Mouse (Mus musculus) CD4-positive, CD25-positive, alpha-beta regulatory T cell, adult 2 months (primary cell): Measurements from ENCODE around the gene Ifna1.
A peak's percentile ranks its signal among the peaks of the same experiment; 100 is the strongest.

ENCODE experiments used
- DNase-seq: peaks from one replicate; pipeline ENCODE4 v3.0.0-alpha.2; 2012; ENCODE audit warnings: low read depth, low spot score

Gene Ifna1

GRCm38 (mm10) chr4:88872691-88873090 lies 22.8 kb downstream of the Ifna1 start:
- peak; percentile 74 for DNase-seq

DNA sequence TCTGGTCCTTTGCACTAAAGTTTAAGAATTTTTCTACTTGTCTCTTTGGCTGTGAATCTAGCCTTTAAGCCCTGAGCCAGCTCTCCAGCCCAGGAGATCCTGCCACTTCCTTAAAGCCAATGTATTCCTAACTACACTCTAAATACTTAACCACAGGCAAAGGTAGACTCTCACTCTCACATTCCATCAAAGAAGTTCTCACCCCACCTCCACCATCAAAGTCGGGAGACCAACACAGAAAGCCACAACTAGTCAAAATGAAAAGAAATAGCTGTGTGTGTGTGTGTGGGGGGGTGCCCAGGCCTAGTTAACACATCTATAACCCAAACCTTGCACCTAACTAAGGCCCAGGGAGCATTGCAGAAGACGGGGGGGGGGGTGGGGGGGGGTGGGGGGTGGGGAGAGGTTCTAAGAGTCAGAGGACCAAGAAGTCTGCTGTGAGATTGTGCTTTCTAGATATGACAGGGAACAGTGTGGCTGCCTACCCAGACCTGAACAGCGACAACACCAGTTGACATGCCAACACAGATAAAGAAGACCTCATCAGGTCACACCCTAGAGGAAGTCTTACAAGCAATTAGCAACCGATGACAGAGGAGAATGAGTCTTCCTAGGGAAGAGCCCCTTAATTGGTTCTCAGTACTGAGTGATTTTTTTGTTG lies 25.7 kb downstream of the Ifna1 start:
- DNase-seq = peak; percentile 37

- no peak for DNase-seq
Observed at GRCm38 (mm10) chr4:88876520-88876919, 26.6 kb downstream of the Ifna1 start.

DNA sequence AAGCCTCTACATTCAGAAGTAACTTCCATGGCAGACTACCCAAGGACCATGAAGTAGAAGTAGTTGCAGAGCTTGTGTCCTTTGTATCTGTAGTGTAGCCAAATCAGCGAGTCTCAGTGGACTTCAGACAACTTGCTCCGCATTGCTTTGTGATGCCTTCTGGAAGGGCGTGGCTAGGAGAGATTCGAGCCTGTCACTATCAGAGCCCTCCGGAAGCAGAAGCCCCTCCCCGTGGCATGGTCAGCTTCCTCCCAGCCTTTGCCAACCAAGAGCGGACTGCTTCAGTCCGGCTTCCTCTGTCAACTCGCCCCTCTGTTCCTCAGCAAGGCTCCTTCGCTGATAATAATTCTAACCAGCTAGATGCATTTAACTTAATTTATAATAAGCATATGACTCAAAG lies 28.4 kb downstream of the Ifna1 start:
- peak; percentile 44 for DNase-seq

DNA sequence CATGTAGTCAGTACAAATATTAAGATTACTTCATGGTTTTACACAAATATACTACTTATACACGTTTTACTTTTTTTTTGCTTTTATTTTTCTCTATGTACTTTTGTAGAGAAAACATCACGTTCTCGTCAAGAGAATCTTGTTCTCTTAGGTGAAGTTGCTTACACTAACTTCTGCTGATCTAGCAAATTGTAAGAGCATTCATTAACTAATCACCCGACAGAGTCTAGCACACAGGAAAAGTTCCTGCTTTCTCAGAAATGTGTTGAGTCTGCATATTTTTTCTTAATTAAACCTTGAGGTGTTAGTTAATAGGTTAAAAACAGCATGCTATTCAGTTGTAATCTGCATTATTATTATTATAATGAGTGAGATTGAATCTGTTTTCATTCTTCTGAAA lies 28.9 kb downstream of the Ifna1 start:
- no peak for DNase-seq

- no peak for DNase-seq
Observed at GRCm38 (mm10) chr4:88880101-88880500, 30.2 kb downstream of the Ifna1 start, which contains the start of gene Ifne. Gene Ifne, minus strand, starts transcription at chr4:88880201.

DNA sequence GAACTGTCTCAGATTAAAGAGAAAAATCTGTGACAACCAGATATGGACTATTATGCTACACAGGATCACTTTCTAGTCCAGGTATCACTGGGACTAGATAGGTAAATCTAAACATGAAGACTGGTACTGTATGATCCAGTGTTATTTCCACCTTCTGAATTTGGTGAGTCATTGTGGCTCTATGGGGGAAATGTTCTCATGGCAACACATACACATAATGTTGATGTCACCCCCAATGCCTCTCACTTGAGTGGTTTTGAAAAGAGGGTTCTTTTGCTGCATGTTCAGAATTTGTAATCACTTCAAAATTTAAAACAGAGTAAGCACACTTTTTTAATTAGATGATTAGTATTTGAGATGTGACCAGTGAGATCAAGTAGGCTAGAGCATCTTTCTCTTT lies 38.3 kb downstream of the Ifna1 start:
- no peak for DNase-seq

DNA sequence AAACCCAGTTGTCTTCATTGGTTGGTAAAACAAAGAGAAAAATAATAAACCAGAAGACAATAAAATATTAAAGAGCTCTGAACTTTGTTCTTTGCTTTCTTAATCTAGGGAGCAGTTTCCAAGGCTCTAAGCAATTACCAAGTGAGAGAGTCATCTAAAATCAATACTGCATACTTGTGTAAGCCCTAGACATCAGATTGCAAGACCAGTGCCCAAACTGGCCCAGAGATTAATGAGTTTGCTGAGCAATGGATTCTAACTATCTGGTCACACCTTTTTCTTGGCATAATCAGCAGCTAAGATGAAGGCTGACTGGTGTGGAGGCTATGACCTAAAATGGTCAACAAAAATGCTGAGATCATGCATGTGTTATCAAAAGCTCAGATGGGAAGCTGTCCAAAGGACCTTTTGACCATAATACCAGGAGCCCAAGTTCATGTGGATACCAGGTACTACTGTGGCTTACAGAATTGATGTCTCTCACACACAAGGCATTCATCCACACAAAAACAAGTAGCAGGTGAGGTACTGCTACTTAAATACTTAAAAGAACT lies 43.4 kb downstream of the Ifna1 start:
- no peak for DNase-seq
